Mouse (Mus musculus) ovary, postnatal 36 days (tissue): Measurements from ENCODE around the gene Spta1.

ENCODE experiments used
- DNase-seq: peaks from one replicate; pipeline ENCODE4 v3.0.0; 2022; ENCODE audit warnings: low spot score, mixed read lengths

Spta1 gene

GRCm38 (mm10) chr1:174172605-174173004 lies at the start of gene Spta1:
Gene Spta1 (plus strand): TSS chr1:174172776.
- DNase-seq: no peak

GRCm38 (mm10) chr1:174131217-174131616 lies 41.4 kb upstream of the Spta1 start, which contains the start of gene Olfr424:
Gene Olfr424 (plus strand): TSS chr1:174131517.
- no peak for DNase-seq

GRCm38 (mm10) chr1:174131999-174132398 lies 40.6 kb upstream of the Spta1 start:
- no peak for DNase-seq

- DNase-seq: no peak
These were observed 31.2 kb upstream of the Spta1 start for GRCm38 (mm10) chr1:174141384-174141783.

- no peak for DNase-seq
These were observed 25.9 kb upstream of the Spta1 start for GRCm38 (mm10) chr1:174146696-174147095.

- no peak for DNase-seq
These were observed 23.3 kb upstream of the Spta1 start for GRCm38 (mm10) chr1:174149289-174149688.

- DNase-seq: no peak
These were observed 17.2 kb upstream of the Spta1 start, which contains the start of gene Olfr420 for GRCm38 (mm10) chr1:174155333-174155732. Gene Olfr420 (plus strand): TSS chr1:174155633.

GRCm38 (mm10) chr1:174157622-174158021 lies 15.0 kb upstream of the Spta1 start:
- DNase-seq: no peak

GRCm38 (mm10) chr1:174158512-174158911 lies 14.1 kb upstream of the Spta1 start:
- no peak for DNase-seq

GRCm38 (mm10) chr1:174159095-174159494 lies 13.5 kb upstream of the Spta1 start:
- no peak for DNase-seq

GRCm38 (mm10) chr1:174169024-174169423 lies 3.6 kb upstream of the Spta1 start:
- DNase-seq: no peak

- no peak for DNase-seq
These were observed 1.7 kb upstream of the Spta1 start for GRCm38 (mm10) chr1:174170706-174171501.

- no peak for DNase-seq
These were observed 1.0 kb upstream of the Spta1 start for GRCm38 (mm10) chr1:174171537-174171936.

GRCm38 (mm10) chr1:174204699-174205098 lies 32.1 kb downstream of the Spta1 start:
- DNase-seq: no peak

GRCm38 (mm10) chr1:174212286-174212685 lies 39.7 kb downstream of the Spta1 start:
- no peak for DNase-seq

GRCm38 (mm10) chr1:174215270-174216038 lies 42.9 kb downstream of the Spta1 start:
- DNase-seq: no peak

GRCm38 (mm10) chr1:174216528-174217204 lies 44.1 kb downstream of the Spta1 start:
- no peak for DNase-seq

GRCm38 (mm10) chr1:174239916-174240315 lies 67.3 kb downstream of the Spta1 start:
- DNase-seq: no peak

GRCm38 (mm10) chr1:174244621-174245020 lies 72.0 kb downstream of the Spta1 start:
- DNase-seq: no peak

- no peak for DNase-seq
These were observed 73.5 kb downstream of the Spta1 start for GRCm38 (mm10) chr1:174246080-174246479.

- no peak for DNase-seq
These were observed 74.6 kb downstream of the Spta1 start for GRCm38 (mm10) chr1:174247170-174247569.

- DNase-seq: no peak
These were observed 77.8 kb downstream of the Spta1 start for GRCm38 (mm10) chr1:174250376-174250775.
